Mouse (Mus musculus): ENCODE data around the gene Fndc11. TPM values are rescaled to one million over a fixed set of nuclear protein-coding genes. Genes with fewer than 3 reads are reported as not detected.

Fndc11 gene
- total and polyA plus RNA-seq, 3 experiments = 0.59 TPM; not detected in 2

GRCm38 (mm10) chr2:181188681-181189080 lies 31.1 kb upstream of the Fndc11 start:
- in situ Hi-C loops (cut with MboI; ENCODE audit: low pct_ligation_motif_present, low pct_unique_long_range_greater_than_20kb, low sequenced_read_pairs) = loop anchor here (10.0 to 25.0 kb wide), 3 partner anchors 136 to 299 kb away; partner anchors contain the start of genes Abhd16b, Arfrp1, Tpd52l2 and Zgpat
- TF ChIP-seq MYC (IDR thresholded peaks at IDR 0.05; ENCODE audit: low read depth, low read length) = no peak
- no peak for TF ChIP-seq E2F4 (IDR thresholded peaks at IDR 0.05; ENCODE audit: insufficient replicate concordance, low read depth, low read length)
- peak; percentile 41; the same call in 1 of the 2 replicates for TF ChIP-seq SIN3A (IDR thresholded peaks at IDR 0.05; ENCODE audit: low read length)
- no peak for TF ChIP-seq JUN (IDR thresholded peaks at IDR 0.05; ENCODE audit: insufficient read depth, low read depth, low read length)
- TF ChIP-seq MEF2A (IDR thresholded peaks at IDR 0.05; ENCODE audit: borderline replicate concordance, low read depth, low read length) = no peak
- no peak for TF ChIP-seq GABPA (IDR thresholded peaks at IDR 0.05; ENCODE audit: insufficient replicate concordance, low read depth, low read length)
- no peak for TF ChIP-seq BHLHE40 (IDR thresholded peaks at IDR 0.05; ENCODE audit: low read depth, low read length)
- no peak for TF ChIP-seq MAZ (IDR thresholded peaks at IDR 0.05; ENCODE audit: low read depth, low read length)
- no peak; the same call in 1 of the 2 replicates for TF ChIP-seq POLR2A (IDR thresholded peaks at IDR 0.05; ENCODE audit: low read depth, low read length)
- TF ChIP-seq ZMIZ1 (IDR thresholded peaks at IDR 0.05; ENCODE audit: low read depth, low read length) = no peak
- TF ChIP-seq NRF1 (IDR thresholded peaks at IDR 0.05; ENCODE audit: low read depth, low read length) = no peak
- no peak for TF ChIP-seq USF1 (IDR thresholded peaks at IDR 0.05; ENCODE audit: low read depth, low read length)
- TF ChIP-seq JUND (conservative IDR thresholded peaks at IDR 0.05; ENCODE audit: low read depth, low read length) = no peak
- no peak for TF ChIP-seq CHD2 (IDR thresholded peaks at IDR 0.05; ENCODE audit: low read length)
- peak; percentile 28 for TF ChIP-seq EP300 (IDR thresholded peaks at IDR 0.05; ENCODE audit: low read length)
- no peak for TF ChIP-seq RAD21 (IDR thresholded peaks at IDR 0.05; ENCODE audit: low read depth, low read length)
- peak; percentile 50; the same call in 1 of the 2 replicates for TF ChIP-seq ELF1 (IDR thresholded peaks at IDR 0.05; ENCODE audit: low read depth, low read length)
- TF ChIP-seq ZKSCAN1 (IDR thresholded peaks at IDR 0.05; ENCODE audit: borderline replicate concordance, low read depth, low read length) = no peak
- TF ChIP-seq RCOR1 (conservative IDR thresholded peaks at IDR 0.05; ENCODE audit: low read depth, low read length) = no peak
- TF ChIP-seq MAX (IDR thresholded peaks at IDR 0.05; ENCODE audit: low read length) = no peak
- no peak for TF ChIP-seq MAFK (IDR thresholded peaks at IDR 0.05; ENCODE audit: insufficient replicate concordance, low read length)
- no peak for TF ChIP-seq KAT2A (IDR thresholded peaks at IDR 0.05; ENCODE audit: insufficient replicate concordance, low read length)
- no peak for TF ChIP-seq ZNF384 (IDR thresholded peaks at IDR 0.05; ENCODE audit: low read depth, low read length)
- TF ChIP-seq POLR2AphosphoS2 (IDR thresholded peaks at IDR 0.05; ENCODE audit: low read depth, low read length) = no peak
- no peak for TF ChIP-seq CHD1 (IDR thresholded peaks at IDR 0.05; ENCODE audit: low read depth, low read length)
- TF ChIP-seq TCF12 (IDR thresholded peaks at IDR 0.05; ENCODE audit: low read depth, low read length) = peak; percentile 33; the same call in 1 of the 2 replicates
- TF ChIP-seq HCFC1 (IDR thresholded peaks at IDR 0.05; ENCODE audit: low read depth, low read length) = peak; percentile 35
- TF ChIP-seq USF2 (conservative IDR thresholded peaks at IDR 0.05; ENCODE audit: low read depth, low read length) = no peak
- TF ChIP-seq CTCF (conservative IDR thresholded peaks at IDR 0.05 in 1 of 2, IDR thresholded peaks at IDR 0.05 in 1 of 2; ENCODE audit: low read depth in 2 of 2, low read length in 2 of 2) = no peak
- no peak; the same call in 1 of the 2 replicates for TF ChIP-seq IRF4 (IDR thresholded peaks at IDR 0.05; ENCODE audit: low read depth, low read length)
- peak; percentile 48; the same call in 1 of the 2 replicates for TF ChIP-seq ETS1 (conservative IDR thresholded peaks at IDR 0.05; ENCODE audit: low read depth, low read length)
- Histone ChIP-seq H3K79me2 (replicated peaks; ENCODE audit: control insufficient read depth, extremely low read depth, insufficient read depth, poor library complexity, severe bottlenecking) (no peaks in the 10 kb centered on the region), H3K9ac (ENCODE audit: insufficient read depth, low read depth) (peak overlapping the region; percentile 45; the same call in 1 of the 2 replicates), H3K27ac (ENCODE audit: insufficient read depth, low read depth) (peak overlapping the region; percentile 82), H3K36me3 (replicated peaks in 1 of 2; ENCODE audit: control insufficient read depth in 1 of 2, insufficient read depth in 1 of 2, low read length in 1 of 2) (peaks cover 0 to 6% of the 10 kb centered on the region in 2 experiments), H3K4me1 (ENCODE audit: control insufficient read depth in 1 of 2, insufficient read depth in 2 of 2) (peaks cover 7 to 47% of the 10 kb centered on the region in 2 experiments; a peak in 3 of 4 replicates), H3K9me3 (replicated peaks; ENCODE audit: low read length) (no peaks in the 10 kb centered on the region), H3K4me2 (ENCODE audit: insufficient read depth, low read depth, poor library complexity, severe bottlenecking) (peak overlapping the region; percentile 65), H3K27me3 (replicated peaks) (no peaks in the 10 kb centered on the region), H3K4me3 (replicated peaks in 1 of 3; ENCODE audit: low read depth in 2 of 3, low read length in 2 of 3, poor library complexity in 1 of 3) (peak overlapping the region; percentile 3 to 42 (median 9))
- peak; percentile 71 for DNase-seq (ENCODE audit: extremely low read depth)
- dilution Hi-C loops (cut with MboI; ENCODE audit: extremely low pct_ligation_motif_present, extremely low pct_unique_long_range_greater_than_20kb, low sequenced_read_pairs) = no loop called here
